Comparison of ENCODE assay signal across 8 mouse cellular contexts in genomic region chr6:87101281-87101954, GRCm38 (mm10). TPM values are rescaled to one million over a fixed set of nuclear protein-coding genes. Genes with fewer than 3 reads are reported as not detected.
DNase-seq lines count a peak whose midpoint lies in the region; ATAC-seq lines count a peak whose summit lies in the region.

No protein-coding gene starts in this region.

- peaks cover 9% of the 10 kb centered on the region for H3K4me1 ChIP-seq in embryonic facial prominence, embryonic 12.5 days
- H3K4me1 ChIP-seq in limb, embryonic 12.5 days (replicated peaks) = peaks cover 29% of the 10 kb centered on the region
- peaks cover 28% of the 10 kb centered on the region for H3K4me1 ChIP-seq in midbrain, embryonic 15.5 days

- H3K9me3 ChIP-seq in embryonic facial prominence, embryonic 12.5 days = no peaks in the 10 kb centered on the region
- no peaks in the 10 kb centered on the region for H3K9me3 ChIP-seq in limb, embryonic 12.5 days
- H3K9me3 ChIP-seq in midbrain, embryonic 15.5 days = no peaks in the 10 kb centered on the region

- peak overlapping the region; percentile 51 for H3K4me2 ChIP-seq in embryonic facial prominence, embryonic 12.5 days (replicated peaks)
- H3K4me2 ChIP-seq in limb, embryonic 12.5 days = peak overlapping the region; percentile 50
- peak overlapping the region; percentile 64 for H3K4me2 ChIP-seq in midbrain, embryonic 15.5 days

- peak overlapping the region; percentile 23 for H3K4me3 ChIP-seq in embryonic facial prominence, embryonic 12.5 days
- H3K4me3 ChIP-seq in limb, embryonic 12.5 days (replicated peaks) = peak overlapping the region; percentile 18; the same call in 1 of the 2 replicates
- peak overlapping the region; percentile 33 for H3K4me3 ChIP-seq in midbrain, embryonic 15.5 days

- ATAC-seq in embryonic facial prominence, embryonic 12.5 days (ENCODE audit: insufficient number of reproducible peaks, insufficient read depth, low FRiP score, low TSS enrichment) = peak; percentile 57; the same call in 1 of the 2 replicates
- ATAC-seq in limb, embryonic 12.5 days (ENCODE audit: insufficient number of reproducible peaks, insufficient read depth, low FRiP score, low TSS enrichment, low read depth) = peak; percentile 40
- peak; percentile 77 for ATAC-seq in midbrain, embryonic 15.5 days (replicated peaks)

- WGBS in embryonic facial prominence, embryonic 12.5 days = 10% methylated on average over 12 of the region's 12 CpGs
- 10% methylated on average over 12 of the region's 12 CpGs for WGBS in limb, embryonic 12.5 days
- WGBS in midbrain, embryonic 15.5 days = 16% methylated on average over 12 of the region's 12 CpGs

- no peaks in the 10 kb centered on the region for H3K36me3 ChIP-seq in embryonic facial prominence, embryonic 12.5 days
- no peaks in the 10 kb centered on the region for H3K36me3 ChIP-seq in limb, embryonic 12.5 days
- H3K36me3 ChIP-seq in midbrain, embryonic 15.5 days (replicated peaks) = no peaks in the 10 kb centered on the region

- peak overlapping the region; percentile 39; the same call in 1 of the 2 replicates for H3K9ac ChIP-seq in embryonic facial prominence, embryonic 12.5 days
- no peak overlapping the region for H3K9ac ChIP-seq in limb, embryonic 12.5 days (replicated peaks)
- H3K9ac ChIP-seq in midbrain, embryonic 15.5 days = peak overlapping the region; percentile 44; the same call in 1 of the 2 replicates

- no peak overlapping the region for H3K27ac ChIP-seq in embryonic facial prominence, embryonic 12.5 days
- H3K27ac ChIP-seq in limb, embryonic 12.5 days = no peak overlapping the region
- H3K27ac ChIP-seq in midbrain, embryonic 15.5 days = 0 out of 2 replicates have a peak overlapping the region, but pooled peaks have one; percentile 73

- DNase-seq in 3134 (ENCODE audit: extremely low read depth, insufficient read length, low spot score) = peak; percentile 61
- DNase-seq in adrenal gland, postnatal 36 days = peak; percentile 91 to 92
- peak; percentile 83 for DNase-seq in heart, adult 8-10 months (ENCODE audit: low spot score)
- peak; percentile 71 to 86 for DNase-seq in kidney, adult 8-10 months
- peak; percentile 69 to 93 for DNase-seq in spleen, adult 18-20 months

- H3K27me3 ChIP-seq in embryonic facial prominence, embryonic 12.5 days = no peaks in the 10 kb centered on the region
- H3K27me3 ChIP-seq in limb, embryonic 12.5 days = no peaks in the 10 kb centered on the region
- no peaks in the 10 kb centered on the region for H3K27me3 ChIP-seq in midbrain, embryonic 15.5 days (replicated peaks)

RNA-seq across cellular contexts. Expression of gene D6Ertd527e, which starts 3.1 kb away (rescaled TPM):
- not detected for total RNA-seq in adrenal gland, postnatal 36 days (2021)
- 0.17 and 0.33 TPM in 2 replicates for polyA plus RNA-seq in embryonic facial prominence, embryonic 12.5 days (2016; fragmentation: Nextera tagmentation; extraction: Ambion mirVana)
- total RNA-seq in heart, adult 8-10 months (2022) = under 1 TPM in 1 of 4 experiments, not detected in 3; 0.44 TPM
- polyA plus RNA-seq in limb, embryonic 12.5 days (2016; fragmentation: Nextera tagmentation; extraction: Ambion mirVana) = 0.44 and 0.48 TPM in 2 replicates
- 0.15 TPM in 1 of 2 replicates, not detected in the other for polyA plus RNA-seq in midbrain, embryonic 15.5 days (2015; fragmentation: Nextera tagmentation; extraction: Ambion mirVana)

RNA-seq across cellular contexts. Expression of gene Gfpt1, which starts 58.8 kb away (rescaled TPM):
- total RNA-seq in adrenal gland, postnatal 36 days (2021) = 10 to 100 TPM; 50.3 to 57.9 TPM
- 23.5 and 24.2 TPM in 2 replicates for polyA plus RNA-seq in embryonic facial prominence, embryonic 12.5 days (2016; fragmentation: Nextera tagmentation; extraction: Ambion mirVana)
- 10 to 100 TPM; 16.0 to 21.4 (median 16.7) TPM for total RNA-seq in heart, adult 8-10 months (2022)
- 25.2 and 25.9 TPM in 2 replicates for polyA plus RNA-seq in limb, embryonic 12.5 days (2016; fragmentation: Nextera tagmentation; extraction: Ambion mirVana)
- polyA plus RNA-seq in midbrain, embryonic 15.5 days (2015; fragmentation: Nextera tagmentation; extraction: Ambion mirVana) = 25.0 and 27.7 TPM in 2 replicates
